Mouse (Mus musculus) CH12.LX (cell line): ENCODE data around the gene Rora. TPM values are rescaled to one million over a fixed set of nuclear protein-coding genes. Genes with fewer than 3 reads are reported as not detected.

Experiments
- DNase-seq: peaks from one replicate; pipeline ENCODE4 v3.0.0-alpha.2; 2013; ENCODE audit errors: extremely low read depth
- H3K27ac ChIP-seq: 2 replicates; pipeline ENCODE4 v1.5.1; 2012; ENCODE audit warnings: low read depth, mild to moderate bottlenecking, control low read depth, moderate library complexity; ENCODE audit not compliant: insufficient read depth
- H3K27me3 ChIP-seq: replicated peaks from 2 replicates; pipeline ENCODE3; 2012; ENCODE audit warnings: inconsistent platforms
- H3K36me3 ChIP-seq, 2 experiments: replicated peaks in 1 of 2; 2 replicates each; pipeline versions ENCODE3 to v1.6.1; 2012; ENCODE audit warnings: inconsistent platforms in 1 of 2, low read length in 1 of 2, mild to moderate bottlenecking in 1 of 2, mixed read lengths in 1 of 2, moderate library complexity in 1 of 2; ENCODE audit not compliant: control insufficient read depth in 1 of 2, insufficient read depth in 1 of 2
- H3K4me1 ChIP-seq, 2 experiments: 2 replicates each; pipeline ENCODE4 v1.6.1; 2012; ENCODE audit warnings: inconsistent platforms in 1 of 2, moderate library complexity in 1 of 2; ENCODE audit not compliant: insufficient read depth in 2 of 2, control insufficient read depth in 1 of 2
- H3K4me2 ChIP-seq: 2 replicates; pipeline ENCODE4 v1.6.1; 2012; ENCODE audit warnings: low read depth, mild to moderate bottlenecking, control low read depth; ENCODE audit not compliant: poor library complexity, insufficient read depth, severe bottlenecking
- H3K4me3 ChIP-seq, 3 experiments: fragments of 150-350 bp in 1 of 3; sonication (generic) in 1 of 3; replicated peaks in 1 of 3; 2 replicates each; pipeline versions ENCODE3 to v1.5.1; 2011 to 2012; ENCODE audit warnings: low read depth in 2 of 3, low read length in 2 of 3, mild to moderate bottlenecking in 2 of 3, moderate library complexity in 2 of 3, control low read depth in 1 of 3, improper control_type of control experiment in 1 of 3, inconsistent platforms in 1 of 3, mixed read lengths in 1 of 3; ENCODE audit not compliant: poor library complexity in 1 of 3
- H3K79me2 ChIP-seq: replicated peaks from 2 replicates; pipeline ENCODE4 v1.6.1; 2012; ENCODE audit warnings: mild to moderate bottlenecking, moderate library complexity; ENCODE audit not compliant: control insufficient read depth, poor library complexity, insufficient read depth, severe bottlenecking; ENCODE audit errors: extremely low read depth
- H3K9ac ChIP-seq: 2 replicates; pipeline ENCODE4 v1.6.1; 2012; ENCODE audit warnings: low read depth, mild to moderate bottlenecking, control low read depth, moderate library complexity; ENCODE audit not compliant: insufficient read depth
- H3K9me3 ChIP-seq: replicated peaks from 2 replicates; pipeline ENCODE3; 2012; ENCODE audit warnings: low read length, inconsistent platforms, mixed read lengths
- CHD1 ChIP-seq: IDR thresholded peaks from 2 replicates; pipeline ENCODE4 v1.6.1; 2012; ENCODE audit warnings: low read depth, low read length, improper control_type of control experiment, inconsistent platforms
- E2F4 ChIP-seq: IDR thresholded peaks from 2 replicates; pipeline ENCODE4 v1.6.1; 2011; ENCODE audit warnings: low read depth, low read length, improper control_type of control experiment; ENCODE audit not compliant: insufficient replicate concordance
- ELF1 ChIP-seq: IDR thresholded peaks from 2 replicates; pipeline ENCODE4 v1.6.1; 2014; ENCODE audit warnings: low read depth, mild to moderate bottlenecking, inconsistent platforms, low read length, improper control_type of control experiment
- GABPA ChIP-seq: IDR thresholded peaks from 2 replicates; pipeline ENCODE4 v1.6.1; 2012; ENCODE audit warnings: low read depth, low read length, improper control_type of control experiment, inconsistent platforms; ENCODE audit not compliant: insufficient replicate concordance
- HCFC1 ChIP-seq: IDR thresholded peaks from 2 replicates; pipeline ENCODE4 v1.6.1; 2012; ENCODE audit warnings: low read depth, mild to moderate bottlenecking, inconsistent platforms, low read length, improper control_type of control experiment
- IRF4 ChIP-seq: IDR thresholded peaks from 2 replicates; pipeline ENCODE4 v1.6.1; 2014; ENCODE audit warnings: low read depth, mild to moderate bottlenecking, inconsistent platforms, low read length, improper control_type of control experiment
- JUN ChIP-seq: IDR thresholded peaks from 2 replicates; pipeline ENCODE4 v1.6.1; 2011; ENCODE audit warnings: low read depth, mild to moderate bottlenecking, low read length, improper control_type of control experiment, moderate library complexity; ENCODE audit not compliant: insufficient read depth
- JUND ChIP-seq: conservative IDR thresholded peaks from 2 replicates; pipeline ENCODE4 v1.6.1; 2011; ENCODE audit warnings: low read depth, low read length, improper control_type of control experiment
- KAT2A ChIP-seq: IDR thresholded peaks from 2 replicates; pipeline ENCODE4 v1.6.1; 2012; ENCODE audit warnings: low read length, improper control_type of control experiment, inconsistent platforms; ENCODE audit not compliant: insufficient replicate concordance
- MAFK ChIP-seq: IDR thresholded peaks from 2 replicates; pipeline ENCODE4 v1.6.1; 2011; ENCODE audit warnings: low read length, improper control_type of control experiment; ENCODE audit not compliant: insufficient replicate concordance
- MAX ChIP-seq: IDR thresholded peaks from 2 replicates; pipeline ENCODE4 v1.6.1; 2011; ENCODE audit warnings: low read length, improper control_type of control experiment
- MAZ ChIP-seq: IDR thresholded peaks from 2 replicates; pipeline ENCODE4 v1.6.1; 2012; ENCODE audit warnings: low read depth, mild to moderate bottlenecking, inconsistent platforms, low read length, improper control_type of control experiment, moderate library complexity
- MEF2A ChIP-seq: IDR thresholded peaks from 2 replicates; pipeline ENCODE4 v1.6.1; 2014; ENCODE audit warnings: low read depth, mild to moderate bottlenecking, inconsistent platforms, low read length, improper control_type of control experiment, borderline replicate concordance
- PAX5 ChIP-seq: IDR thresholded peaks from 2 replicates; pipeline ENCODE4 v1.6.1; 2012; ENCODE audit warnings: low read length, inconsistent platforms, mixed read lengths
- POLR2A ChIP-seq: IDR thresholded peaks from 2 replicates; pipeline ENCODE4 v1.6.1; 2011; ENCODE audit warnings: low read depth, mild to moderate bottlenecking, improper control_type of control experiment, low read length
- POLR2AphosphoS2 ChIP-seq: IDR thresholded peaks from 2 replicates; pipeline ENCODE4 v1.6.1; 2011; ENCODE audit warnings: low read depth, low read length, improper control_type of control experiment
- SIN3A ChIP-seq: IDR thresholded peaks from 2 replicates; pipeline ENCODE4 v1.6.1; 2012; ENCODE audit warnings: low read length, improper control_type of control experiment, inconsistent platforms
- USF1 ChIP-seq: IDR thresholded peaks from 2 replicates; pipeline ENCODE4 v1.6.1; 2014; ENCODE audit warnings: low read depth, mild to moderate bottlenecking, inconsistent platforms, low read length, improper control_type of control experiment
- ZC3H11A ChIP-seq: IDR thresholded peaks from 2 replicates; pipeline ENCODE4 v1.6.1; 2012; ENCODE audit warnings: low read depth, mild to moderate bottlenecking, inconsistent platforms, low read length, improper control_type of control experiment
- dilution Hi-C: fragments of 300-500 bp; cut with MboI; formaldehyde crosslinking; loops from 2 replicates; pipeline ENCODE4 v1.14.3; 2020; ENCODE audit warnings: low sequenced_read_pairs; ENCODE audit not compliant: extremely low pct_unique_long_range_greater_than_20kb, extremely low pct_ligation_motif_present
- in situ Hi-C: fragments of 300-500 bp; cut with MboI; formaldehyde crosslinking; loops from 3 replicates; pipeline ENCODE4 v1.14.3; 2019; ENCODE audit warnings: low sequenced_read_pairs, low pct_ligation_motif_present, low pct_unique_long_range_greater_than_20kb, mixed read lengths
- polyA plus RNA-seq: library from polyadenylated mRNA; unstranded; fragments of >175 nt; gene quantifications from 2 replicates; pipeline ENCODE4 v1.2.1, GENCODE M21; 2012; ENCODE audit warnings: low read depth; ENCODE audit not compliant: insufficient read length
- total RNA-seq, 2 experiments: library from RNA; depleted of rRNA; stranded (reverse); fragments of 300-350 nt in 1 of 2; fragments of >200 nt in 1 of 2; gene quantifications; 2 replicates each; pipeline ENCODE4 v1.2.3; 2012 to 2014

Rora gene
- total and polyA plus RNA-seq, 3 experiments = 0.36 to 0.66 (median 0.64) TPM

DNA sequence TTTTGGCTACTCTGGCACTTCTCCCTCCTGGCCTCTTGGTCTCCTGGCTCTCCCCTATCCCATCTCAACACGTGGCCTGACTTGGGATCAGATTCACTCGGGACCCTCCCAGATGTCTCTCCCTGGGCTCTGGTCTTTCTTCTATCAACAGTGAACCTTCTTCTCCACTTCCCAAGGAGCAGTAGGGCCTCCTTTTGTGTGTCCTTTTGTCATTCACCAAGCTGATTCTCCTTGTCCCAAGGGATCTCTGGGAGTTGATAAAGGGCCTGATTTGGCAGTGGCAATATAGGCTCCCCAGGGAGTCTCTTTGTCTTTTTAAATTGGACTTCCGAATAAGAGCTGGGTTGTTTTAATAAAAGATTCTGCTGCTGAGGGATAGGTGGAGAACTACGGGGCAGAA lies 36.5 kb upstream of the Rora start:
- H3K9ac ChIP-seq = no peak overlapping the region
- no peaks in the 10 kb centered on the region for H3K27me3 ChIP-seq
- H3K9me3 ChIP-seq = peaks cover 72% of the 10 kb centered on the region
- H3K4me3 ChIP-seq = no peak overlapping the region
- in situ Hi-C loops = no loop called here
- H3K79me2 ChIP-seq = no peaks in the 10 kb centered on the region
- dilution Hi-C loops = no loop called here
- no peak for DNase-seq
- no peak overlapping the region for H3K27ac ChIP-seq
- TF ChIP-seq SIN3A (no peak), KAT2A (no peak), PAX5 (no peak), ZC3H11A (no peak), POLR2AphosphoS2 (no peak), JUND (no peak), MAZ (no peak), CHD1 (no peak), USF1 (no peak), POLR2A (no peak), MAX (no peak), GABPA (no peak), JUN (no peak), MAFK (no peak), E2F4 (no peak), MEF2A (no peak), IRF4 (no peak), HCFC1 (no peak), ELF1 (no peak)
- no peak overlapping the region for H3K4me2 ChIP-seq
- H3K4me1 ChIP-seq = no peaks in the 10 kb centered on the region
- H3K36me3 ChIP-seq = no peaks in the 10 kb centered on the region

DNA sequence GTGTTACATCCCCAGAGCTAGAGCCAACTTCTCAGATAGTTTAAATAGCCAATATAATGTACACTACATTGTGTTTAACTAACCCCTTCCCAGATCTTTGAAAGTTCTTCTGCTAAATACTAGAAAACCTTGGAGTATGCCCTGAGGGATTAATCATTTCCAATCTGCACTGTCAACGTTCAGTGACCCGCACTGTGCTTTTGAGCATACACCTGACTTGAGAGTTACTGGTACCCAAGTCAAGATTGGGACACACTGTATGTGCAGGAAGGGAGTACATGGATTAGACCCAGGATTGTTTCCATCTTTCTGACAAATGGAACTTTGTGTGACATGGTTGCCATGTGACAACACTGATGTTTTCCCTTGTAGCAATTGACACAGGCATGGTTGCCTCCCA lies 33.5 kb upstream of the Rora start:
- dilution Hi-C loops (no loop called here), in situ Hi-C loops (no loop called here)
- Histone ChIP-seq H3K9ac (no peak overlapping the region), H3K4me1 (no peaks in the 10 kb centered on the region), H3K27ac (no peak overlapping the region), H3K36me3 (no peaks in the 10 kb centered on the region), H3K4me3 (no peak overlapping the region), H3K4me2 (no peak overlapping the region), H3K27me3 (no peaks in the 10 kb centered on the region), H3K79me2 (no peaks in the 10 kb centered on the region), H3K9me3 (peaks cover 66% of the 10 kb centered on the region)
- no peak for DNase-seq
- TF ChIP-seq SIN3A = no peak
- no peak for TF ChIP-seq MAZ
